Mouse (Mus musculus) left cerebral cortex, adult 8-10 months (tissue): Measurements from ENCODE around the gene Prr29. TPM values are rescaled to one million over a fixed set of nuclear protein-coding genes. Genes with fewer than 3 reads are reported as not detected.
"Not testable (repeated sequence)": the region's sequence is repeated elsewhere in the genome, so short reads cannot be mapped to it uniquely, and the experiment has no call there.

Source experiments
- DNase-seq, 2 experiments: peaks; one replicate each; pipeline ENCODE4 v3.0.0; 2022; ENCODE audit warnings: low spot score in 2 of 2
- total RNA-seq, 4 experiments: library from RNA; stranded (reverse); gene quantifications; 2 replicates each; pipeline ENCODE4 v1.2.4; 2022

Gene Prr29
- total RNA-seq, 4 experiments from 2014 or later: not detected

- no peak for DNase-seq
These were observed 11.1 kb upstream of the Prr29 start for GRCm38 (mm10) chr11:106354181-106354580.

GRCm38 (mm10) chr11:106355382-106356128, 9.7 kb upstream of the Prr29 start:
- no peak for DNase-seq

DNA sequence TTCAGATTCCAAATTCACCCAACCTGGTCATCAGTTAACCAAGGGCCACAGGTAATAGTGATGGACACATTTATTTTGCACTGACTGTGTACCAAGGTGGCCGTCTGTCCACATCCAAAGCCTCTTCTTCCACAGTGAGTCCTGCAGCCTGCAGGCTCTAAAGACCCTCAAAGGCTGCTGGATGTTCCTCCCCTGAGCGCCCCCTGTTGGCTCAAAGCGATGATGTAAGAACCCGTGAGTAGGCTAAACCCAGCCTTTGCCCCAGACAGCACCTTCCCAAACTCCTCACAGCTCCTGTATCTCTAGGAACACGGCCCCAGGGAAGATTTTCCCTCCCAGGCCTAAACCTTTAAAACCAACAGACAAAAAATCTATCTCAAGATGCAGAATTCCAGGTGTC, 5.9 kb upstream of the Prr29 start:
- DNase-seq: no peak

DNA sequence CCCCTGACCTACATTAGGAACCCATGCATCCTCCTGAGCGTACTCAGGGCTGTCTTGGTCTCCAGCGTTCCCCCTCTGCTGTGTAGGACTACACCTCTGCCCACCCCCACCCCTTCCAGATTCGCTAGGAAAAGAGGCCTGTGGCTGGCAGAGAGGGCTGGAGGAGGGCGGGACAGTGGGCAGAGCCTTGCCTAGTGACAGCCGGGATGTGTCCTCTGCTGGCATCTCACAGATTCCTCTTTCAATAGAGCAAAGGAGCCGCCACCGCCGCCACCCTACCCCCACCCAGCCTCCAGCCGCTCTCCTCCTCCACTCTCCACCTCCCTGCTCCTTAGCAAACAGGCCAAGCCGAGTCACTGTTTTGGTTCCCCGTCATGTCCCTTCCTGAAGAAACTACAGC, 560 bp upstream of the Prr29 start:
- DNase-seq: no peak

GRCm38 (mm10) chr11:106366316-106366715, 1.0 kb downstream of the Prr29 start:
- DNase-seq: peak; percentile 38 to 54

DNA sequence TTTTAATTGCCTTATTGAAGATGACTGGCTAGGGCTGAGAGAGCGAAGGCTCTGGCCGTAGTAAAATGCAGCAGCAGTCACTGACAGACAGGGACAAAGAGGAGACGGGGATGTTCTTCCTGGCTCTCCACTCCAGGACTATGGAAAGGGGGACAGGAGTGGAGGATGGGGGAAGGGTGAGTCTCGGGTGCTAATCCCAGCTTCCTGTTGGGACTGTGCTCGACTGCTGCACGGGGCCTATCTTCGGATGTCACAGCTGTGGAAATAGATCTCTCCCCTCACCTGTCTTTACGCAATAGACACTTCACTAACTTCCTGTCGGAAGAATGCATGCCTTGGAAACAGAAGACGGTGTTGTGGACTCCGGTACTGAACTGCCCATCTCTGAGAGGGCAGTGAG, 8.7 kb downstream of the Prr29 start:
- no peak for DNase-seq

GRCm38 (mm10) chr11:106374559-106374958, 9.3 kb downstream of the Prr29 start:
- DNase-seq: no peak

DNA sequence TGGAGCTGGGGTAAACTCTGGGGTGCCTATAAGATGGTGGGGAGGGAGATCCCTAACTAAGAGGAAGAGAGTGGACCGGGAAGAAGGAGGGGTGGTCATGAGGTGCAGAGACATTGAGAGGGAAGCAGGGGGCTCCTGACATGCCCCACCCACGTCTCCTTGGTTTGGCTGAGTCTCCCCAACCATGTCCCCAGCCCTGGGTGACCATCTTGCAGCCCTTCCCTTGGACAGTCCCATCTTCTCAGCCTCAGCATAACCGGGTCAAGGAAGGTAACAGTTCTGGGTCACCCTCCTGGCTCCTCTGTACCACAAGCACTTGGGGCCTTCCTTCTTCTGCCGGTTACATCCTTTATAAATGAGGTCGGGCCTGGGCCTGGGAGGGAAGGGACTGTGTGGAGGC, 9.7 kb downstream of the Prr29 start:
- DNase-seq: no peak

DNA sequence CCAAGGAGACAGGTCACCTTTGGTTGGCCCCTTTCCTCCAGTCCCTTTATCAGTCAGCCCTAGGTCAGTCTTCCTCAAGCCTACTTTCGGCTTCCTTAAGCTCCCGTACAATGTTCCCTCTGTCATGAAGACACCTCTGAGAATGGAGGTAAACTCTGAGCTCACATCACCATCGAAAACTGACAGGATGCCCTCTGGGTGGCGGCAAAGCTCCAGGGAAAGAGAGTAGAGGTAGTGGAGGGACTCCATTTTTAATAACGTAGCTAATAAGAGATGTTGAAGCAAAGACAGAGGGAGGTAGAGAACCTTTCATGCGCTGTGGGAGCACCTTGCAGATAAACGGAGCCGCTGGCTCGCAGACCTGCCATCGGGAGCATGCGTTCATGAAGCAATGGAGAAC, 15.7 kb downstream of the Prr29 start:
- DNase-seq: no peak

DNA sequence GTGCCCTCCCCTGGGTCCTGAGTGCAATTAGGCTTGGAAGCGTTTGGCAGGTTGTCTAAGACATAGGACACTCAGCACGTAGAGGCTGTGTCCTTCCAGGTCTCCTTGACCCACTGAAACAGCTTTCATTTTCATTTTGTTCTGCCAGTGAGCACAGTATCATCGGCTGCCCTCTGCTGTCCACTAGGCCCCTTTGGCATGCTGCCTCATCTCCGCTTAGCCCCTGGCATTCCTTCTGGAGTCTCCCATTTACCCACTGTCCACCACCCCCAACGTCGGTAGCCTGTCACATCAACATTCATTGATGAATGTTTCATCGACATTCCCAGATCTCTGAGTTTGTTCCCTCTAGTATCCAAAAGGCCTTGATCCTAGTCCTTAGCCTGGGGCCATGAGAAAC, 16.6 kb downstream of the Prr29 start:
- DNase-seq: no peak

- DNase-seq: no peak
These were observed 17.2 kb downstream of the Prr29 start for GRCm38 (mm10) chr11:106382424-106382823.

- DNase-seq: no peak
These were observed 17.9 kb downstream of the Prr29 start for GRCm38 (mm10) chr11:106383051-106383790.

DNA sequence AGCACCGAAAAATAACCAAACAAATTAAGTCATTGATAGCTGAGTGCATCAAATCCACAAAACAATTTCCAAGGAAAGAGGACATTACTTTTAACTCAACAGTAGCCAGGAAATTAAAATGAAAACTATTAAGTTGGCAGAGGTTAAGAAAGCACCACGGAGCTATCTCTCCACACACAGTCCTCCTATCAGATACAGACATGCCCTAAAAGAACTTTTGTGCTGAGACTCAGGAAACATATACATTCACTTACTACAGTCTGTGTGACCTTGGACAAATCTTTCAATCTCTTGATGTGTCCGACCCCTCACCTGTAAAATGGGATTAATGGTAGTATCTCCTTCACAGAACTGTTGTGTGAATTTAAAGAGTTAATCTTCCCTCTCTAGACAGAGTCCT, 21.1 kb downstream of the Prr29 start:
- no peak for DNase-seq

DNA sequence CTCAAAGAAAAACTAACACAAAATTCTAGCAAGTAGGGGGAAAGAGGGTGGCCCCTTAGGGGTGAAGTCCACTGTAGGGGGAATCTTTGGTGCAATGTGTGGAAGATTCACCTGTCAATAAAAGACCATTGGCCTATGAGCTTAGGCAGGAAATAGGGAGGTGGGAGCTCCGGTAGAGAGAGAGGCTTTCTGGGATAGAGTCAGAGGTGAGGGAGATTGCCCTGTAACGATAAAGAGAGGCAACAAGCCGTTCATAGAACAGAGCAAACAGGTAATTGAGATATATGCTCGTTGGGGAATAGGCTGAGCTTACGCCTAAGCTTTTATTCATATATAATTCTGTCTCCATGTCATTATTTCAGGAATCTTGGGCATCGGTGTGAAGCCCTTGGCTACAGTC, 21.7 kb downstream of the Prr29 start:
- DNase-seq: no peak

DNA sequence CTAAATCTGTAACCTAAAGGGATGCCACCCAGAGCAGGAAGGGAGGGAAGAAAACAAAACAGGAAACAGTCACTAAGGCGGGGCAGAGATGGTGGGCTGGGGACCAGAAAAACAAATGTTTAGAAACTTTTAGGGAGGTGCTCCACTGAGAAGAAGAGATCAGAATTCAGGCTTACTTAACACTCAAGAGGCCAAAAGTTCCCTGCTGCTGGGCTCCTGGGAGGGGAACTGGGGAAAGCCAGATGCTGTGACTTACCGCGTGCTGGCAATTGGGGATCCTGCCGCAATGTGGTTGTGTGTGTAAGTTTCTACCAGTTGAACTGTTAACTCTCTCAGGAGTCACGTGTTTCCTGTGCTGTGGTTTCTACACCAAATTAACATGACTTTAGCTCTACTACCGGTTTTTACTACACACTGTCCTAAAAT, 22.5 kb downstream of the Prr29 start, which contains the start of gene Icam2:
Gene Icam2, minus strand, starts transcription at position 285 of the 426 bp plus-strand sequence.
- DNase-seq: no peak

- DNase-seq: no peak
These were observed 24.3 kb downstream of the Prr29 start for GRCm38 (mm10) chr11:106389611-106390010.

DNA sequence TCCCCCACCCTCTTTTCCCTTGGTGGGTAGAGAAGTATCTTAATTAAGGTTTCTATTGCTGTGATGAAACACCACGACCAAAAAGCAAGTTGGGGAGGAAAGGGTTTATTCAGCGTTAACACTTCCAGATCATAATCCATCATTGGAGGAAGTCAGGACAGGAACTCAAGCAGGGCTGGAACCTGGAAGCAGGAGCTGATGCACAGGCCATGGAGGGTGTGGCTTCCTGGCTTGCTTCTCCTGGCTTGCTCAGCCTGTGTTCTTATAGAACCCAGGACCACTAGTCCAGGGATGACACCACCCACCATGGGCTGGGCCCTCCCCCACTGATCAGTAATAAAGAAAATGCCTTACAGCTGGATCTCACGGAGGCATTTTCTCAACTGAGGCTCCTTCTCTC, 25.5 kb downstream of the Prr29 start:
- DNase-seq: no peak

- DNase-seq: peak in 1 of 2 experiments; percentile 21
These were observed 26.4 kb downstream of the Prr29 start for GRCm38 (mm10) chr11:106391546-106392188.

DNA sequence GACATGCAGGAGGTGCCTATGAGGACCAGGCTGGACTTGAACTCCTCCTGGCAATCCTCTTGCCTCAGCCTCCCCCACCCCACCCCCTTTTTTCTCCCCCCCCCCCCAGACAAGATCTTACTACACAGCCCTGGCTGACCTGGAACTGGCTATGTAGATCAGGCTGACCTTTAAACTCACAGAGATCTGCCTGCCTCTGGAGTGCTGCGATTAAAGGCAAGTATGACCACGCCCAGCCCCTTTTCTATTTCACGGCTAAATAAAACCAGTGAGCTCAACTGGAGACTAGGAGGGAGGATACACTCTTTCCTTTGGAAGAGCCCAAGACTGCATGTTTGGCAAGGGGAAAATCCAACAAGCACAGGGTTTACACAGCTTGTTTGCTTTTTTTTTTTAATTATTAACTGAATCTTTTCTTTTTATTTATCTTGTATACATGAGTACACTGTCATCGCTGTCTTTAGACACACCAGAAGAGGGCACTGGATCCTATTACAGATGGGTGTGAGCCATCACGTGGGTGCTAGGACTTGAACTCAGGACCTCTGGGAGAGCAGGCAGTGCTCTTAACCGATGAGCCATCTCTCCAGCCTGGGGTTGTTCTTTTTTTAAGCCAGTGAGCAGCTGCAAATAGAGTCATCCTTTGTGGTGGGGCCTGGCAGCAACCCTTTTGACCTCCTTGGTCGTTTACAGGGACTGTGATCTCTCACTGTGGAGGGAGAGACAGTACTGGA, 27.5 kb downstream of the Prr29 start:
- no peak for DNase-seq

DNA sequence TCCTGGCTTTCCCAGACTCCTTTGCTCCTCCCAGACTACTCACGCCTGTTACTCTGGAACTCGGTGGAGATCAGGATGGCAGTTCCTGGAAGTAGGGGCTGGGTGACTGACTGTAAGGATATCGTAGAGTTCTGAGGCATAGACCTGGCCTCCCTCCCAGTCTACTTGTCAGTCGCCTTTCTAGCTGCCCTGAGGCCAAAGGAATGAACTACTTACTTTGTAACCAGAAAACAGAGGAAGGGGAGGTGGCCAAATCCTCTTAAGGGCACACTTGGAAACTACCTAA, 28.0 kb downstream of the Prr29 start:
- DNase-seq: no peak

DNA sequence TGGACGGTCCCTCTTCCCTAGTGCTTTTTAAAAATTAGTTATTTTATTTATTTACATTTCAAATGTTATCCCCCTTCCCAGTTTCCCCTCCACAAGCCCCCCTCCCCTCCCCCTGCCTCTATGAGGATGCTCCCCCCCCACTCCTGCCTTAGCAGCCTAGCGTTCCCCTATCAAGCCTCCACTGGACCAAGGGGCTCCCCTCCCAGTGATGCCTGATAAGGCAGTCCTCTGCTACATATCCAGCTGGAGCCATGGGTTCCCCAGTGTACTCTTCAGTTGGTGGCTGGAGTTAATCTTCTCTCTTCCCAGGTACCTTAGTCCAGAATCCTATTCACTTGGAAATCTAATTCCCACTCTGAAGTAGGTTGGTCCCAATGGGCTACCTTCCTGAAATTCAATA, 28.8 kb downstream of the Prr29 start:
- not testable (repeated sequence) for DNase-seq

DNA sequence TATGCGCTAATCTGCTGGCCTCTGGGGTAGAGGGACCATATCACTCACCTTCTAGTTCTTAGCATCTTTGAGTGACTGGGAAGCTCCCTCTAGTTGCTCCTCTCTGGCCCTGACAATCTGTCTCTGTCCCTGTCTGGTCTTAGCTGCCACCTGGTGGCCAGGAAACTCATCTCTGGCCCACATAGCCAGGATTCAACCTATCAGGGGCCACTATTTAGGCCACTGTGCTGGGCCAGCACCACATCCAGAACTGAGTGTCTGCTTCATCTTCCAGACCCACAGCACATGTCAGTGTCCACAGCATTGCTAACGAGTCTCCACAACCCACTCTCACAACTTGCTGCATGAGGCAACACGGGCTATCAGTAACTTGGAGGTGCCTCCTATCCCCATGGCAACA, 32.4 kb downstream of the Prr29 start:
- no peak for DNase-seq
